Mouse (Mus musculus) MN1 (cell line): ENCODE measurements around the gene Usp36.

Experiments used
- DNase-seq: peaks from one replicate; pipeline ENCODE4 v3.0.0-alpha.2; 2016; ENCODE audit warnings: low spot score

Gene Usp36

GRCm38 (mm10) chr11:118222351-118222885 is 67.6 kb downstream of the Usp36 start:
- DNase-seq: no peak

GRCm38 (mm10) chr11:118220561-118221262 is 69.3 kb downstream of the Usp36 start:
- peak; percentile 67 for DNase-seq

- no peak for DNase-seq
Observed at GRCm38 (mm10) chr11:118219066-118219465, 71.0 kb downstream of the Usp36 start.

- no peak for DNase-seq
Observed at GRCm38 (mm10) chr11:118216468-118216867, 73.6 kb downstream of the Usp36 start.

GRCm38 (mm10) chr11:118215928-118216458 is 74.1 kb downstream of the Usp36 start:
- DNase-seq: no peak

- peak; percentile 11 for DNase-seq
Observed at GRCm38 (mm10) chr11:118212636-118213112, 77.4 kb downstream of the Usp36 start.

- DNase-seq: peak; percentile 55
Observed at GRCm38 (mm10) chr11:118211749-118212635, 78.1 kb downstream of the Usp36 start.

GRCm38 (mm10) chr11:118210962-118211361 is 79.1 kb downstream of the Usp36 start:
- DNase-seq: no peak

- DNase-seq: peak; percentile 63
Observed at GRCm38 (mm10) chr11:118210116-118210515, 79.9 kb downstream of the Usp36 start.
